Mouse (Mus musculus): ENCODE measurements at regions not wholly inside any gene's neighbourhood (a gene's known extent, or its start where the extent isn't known, plus 50 kb on each side); places are given as distances from the start of the nearest gene placed in this dataset.

DNA sequence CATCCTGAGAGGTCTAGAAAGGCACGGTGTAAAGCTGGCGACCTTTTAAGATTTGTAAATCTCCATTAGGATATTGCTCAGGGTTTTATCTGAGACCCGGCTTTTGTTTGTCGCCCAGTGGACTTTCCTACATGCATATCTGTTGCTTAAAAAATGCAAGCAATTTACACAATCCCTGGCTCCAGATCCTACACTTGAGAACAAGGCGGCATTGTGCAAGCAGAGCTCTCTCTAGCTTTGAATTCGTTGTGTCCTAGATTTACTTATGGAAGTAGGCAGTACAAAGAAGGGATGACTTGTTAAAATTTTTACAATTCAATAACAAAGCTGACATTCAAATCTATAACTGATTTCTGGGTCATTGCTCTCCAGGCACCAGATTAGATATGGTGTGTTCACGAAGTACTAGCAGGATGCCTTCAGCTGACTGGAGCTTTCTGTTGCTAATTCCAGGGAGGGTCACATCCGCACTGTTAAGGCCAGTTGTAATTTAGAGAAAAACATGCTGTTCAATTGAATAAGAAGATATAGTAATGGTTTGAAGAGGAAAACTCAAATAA lies 62.2 kb upstream of the Teddm2 start:
- no peak for DNase-seq (ENCODE audit: low spot score)

DNA sequence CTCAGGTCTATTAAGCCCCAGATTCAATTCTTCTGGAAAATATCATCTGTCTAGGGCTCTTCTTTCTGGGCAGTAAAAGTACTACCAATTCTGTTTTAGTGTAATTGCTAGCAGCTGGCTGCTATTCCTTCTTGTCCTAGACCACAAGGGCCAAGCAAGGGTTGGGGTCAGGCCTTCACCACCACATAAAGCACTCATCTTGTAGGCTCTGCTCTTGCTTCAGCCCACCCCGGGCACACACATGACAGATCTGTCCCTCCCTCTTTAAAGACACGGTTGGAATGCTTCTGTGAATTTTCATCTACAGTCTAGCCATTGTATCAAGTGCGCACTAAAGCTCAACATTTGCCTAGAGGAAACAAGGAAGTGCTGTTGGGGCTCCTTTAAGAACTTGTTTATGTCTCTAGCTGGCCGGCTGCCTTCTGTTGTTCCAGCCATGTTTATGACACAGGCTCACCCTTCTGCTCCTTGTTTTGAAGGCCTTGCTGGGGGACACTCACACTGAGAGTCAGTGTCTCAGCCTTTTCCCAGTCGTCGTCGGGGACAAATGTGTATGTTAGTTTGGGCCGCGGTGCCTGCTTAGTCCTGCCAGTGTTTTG lies 63.8 kb upstream of the Teddm2 start:
- no peak for DNase-seq (ENCODE audit: low spot score)

DNA sequence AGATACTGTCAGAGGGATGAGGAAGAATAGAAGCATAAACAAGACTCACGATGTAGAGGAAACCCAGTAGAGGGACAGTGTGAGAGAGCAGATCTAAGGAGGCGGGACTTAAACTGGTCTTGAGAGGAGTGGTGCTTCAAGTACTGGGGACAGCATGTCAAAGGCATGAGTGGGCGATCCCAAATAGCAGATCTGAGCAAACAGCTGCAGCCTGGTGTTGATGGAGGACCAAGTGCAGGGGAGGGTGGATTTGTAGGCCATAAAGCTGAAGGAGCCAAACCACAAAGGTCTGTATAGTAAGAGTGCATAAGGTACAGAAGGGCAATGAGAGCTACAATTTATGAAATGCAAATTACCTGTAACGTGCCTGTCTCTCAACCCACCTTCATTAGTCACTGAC lies 69.4 kb upstream of the Teddm2 start:
- no peak for DNase-seq (ENCODE audit: low spot score)

DNA sequence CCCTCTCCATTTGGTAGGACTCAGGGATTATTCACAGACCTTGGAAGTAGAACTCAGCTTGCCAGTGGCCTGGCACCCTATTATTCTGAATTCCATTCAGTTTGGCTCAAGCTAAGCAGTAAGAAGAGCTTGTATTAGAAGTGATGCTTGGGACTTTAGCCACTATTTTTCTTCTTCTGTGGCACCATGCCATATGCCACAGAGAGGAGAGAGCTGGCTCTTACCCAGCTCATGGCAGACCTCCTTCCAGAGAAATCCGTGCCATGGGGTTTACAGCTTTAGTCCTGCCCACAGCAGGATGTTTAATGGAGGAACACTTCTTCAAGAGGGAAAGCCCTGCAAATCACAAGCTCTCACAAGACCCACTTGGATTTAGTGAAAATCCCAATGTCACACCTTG lies 74.3 kb upstream of the Teddm2 start:
- DNase-seq (ENCODE audit: low spot score) = no peak

DNA sequence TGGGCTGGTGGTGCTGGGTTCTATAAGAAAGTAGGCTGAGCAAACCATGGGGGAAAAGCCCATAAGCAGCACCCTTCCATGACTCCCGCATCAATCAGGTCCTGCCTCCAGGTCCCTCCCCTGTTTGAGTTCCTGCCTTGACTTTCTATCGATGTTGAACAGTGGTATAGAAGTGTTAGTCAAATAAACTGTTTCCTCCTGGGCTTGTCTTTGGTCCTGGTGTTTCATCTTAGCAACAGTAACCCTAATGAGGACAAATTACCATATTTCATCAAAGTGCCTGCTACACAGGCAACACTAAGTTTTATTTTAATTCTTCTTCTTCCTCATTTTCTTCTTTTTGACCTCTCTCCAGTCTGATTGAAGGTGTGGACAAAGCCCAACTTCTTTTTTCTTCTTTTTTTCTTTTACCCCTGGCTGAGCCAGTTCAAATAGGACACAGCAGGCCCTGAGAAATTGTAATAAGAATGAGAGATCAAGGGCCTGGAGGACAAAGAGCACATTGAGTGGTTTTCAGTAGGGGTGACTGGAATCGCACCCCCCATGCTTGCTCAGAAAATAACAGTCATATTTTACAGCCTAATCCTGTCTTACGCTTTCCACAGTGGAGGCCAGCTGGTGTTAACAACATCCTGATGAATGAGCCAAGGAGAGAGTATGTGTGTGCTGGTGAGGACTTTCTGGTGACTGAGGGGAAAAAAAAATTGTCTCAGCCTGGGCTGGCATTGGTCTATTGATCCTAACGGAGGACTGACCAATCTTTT lies 78.1 kb upstream of the Teddm2 start:
- peak; percentile 42 for DNase-seq (ENCODE audit: low spot score)

DNA sequence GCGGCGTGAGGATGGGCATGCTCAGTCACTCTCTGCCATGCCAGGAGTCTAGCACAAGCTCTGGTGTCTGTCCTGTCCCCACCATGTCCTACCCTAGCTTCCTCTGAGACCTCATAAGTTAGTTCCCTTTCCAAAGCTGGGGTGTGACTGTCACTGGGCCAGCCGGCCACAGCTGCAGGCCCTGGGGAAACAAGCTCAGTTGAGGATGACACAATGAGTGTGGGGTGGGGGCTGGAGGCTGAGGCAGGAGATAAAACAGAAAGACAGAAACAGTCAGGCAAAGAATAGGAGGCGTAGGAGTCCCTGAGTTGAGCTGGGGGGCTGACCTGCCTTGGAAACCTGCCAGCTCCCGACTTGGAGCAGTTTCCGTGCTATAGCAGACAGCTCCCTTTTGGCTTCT lies 80.9 kb upstream of the Teddm2 start:
- DNase-seq (ENCODE audit: low spot score) = no peak

DNA sequence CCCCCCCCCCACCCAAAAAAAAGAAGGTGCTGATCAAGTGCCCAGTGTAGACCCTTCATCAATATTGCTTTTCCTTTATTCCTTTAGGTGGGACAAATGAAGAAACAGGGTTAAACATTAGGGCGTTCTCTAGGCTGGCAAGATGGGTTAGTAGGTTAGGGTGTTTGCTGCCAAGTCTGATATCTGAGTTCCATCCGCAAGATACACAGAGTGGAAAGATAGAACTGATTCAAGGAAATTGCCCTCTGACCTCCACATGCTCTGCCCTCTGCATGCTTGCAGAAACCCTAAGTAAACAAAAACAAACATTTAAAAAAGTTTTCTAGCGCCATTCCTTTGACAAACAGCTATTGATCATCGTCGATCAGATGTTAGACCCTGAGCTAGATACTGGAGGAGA lies 85.6 kb upstream of the Teddm2 start:
- DNase-seq (ENCODE audit: low spot score) = no peak

DNA sequence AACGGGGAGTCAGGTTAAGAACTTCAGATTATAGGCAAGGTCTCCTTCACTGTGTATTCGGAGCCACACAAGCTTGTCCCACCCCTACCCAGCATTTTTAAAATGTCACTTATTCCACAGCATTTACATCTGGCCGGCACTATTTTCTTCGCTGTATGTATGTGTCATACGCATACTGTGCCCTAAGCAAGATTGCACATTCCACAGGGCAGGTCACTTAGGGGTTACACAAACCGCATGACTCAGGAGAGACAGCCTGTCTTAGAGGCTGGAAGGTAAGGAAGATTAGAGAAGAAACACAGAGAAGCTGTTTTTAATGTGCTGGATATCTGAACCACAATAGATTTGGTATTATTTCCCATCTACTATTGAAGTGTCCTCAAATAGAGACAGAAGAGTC lies 86.6 kb upstream of the Teddm2 start:
- peak; percentile 37 for DNase-seq (ENCODE audit: low spot score)

DNA sequence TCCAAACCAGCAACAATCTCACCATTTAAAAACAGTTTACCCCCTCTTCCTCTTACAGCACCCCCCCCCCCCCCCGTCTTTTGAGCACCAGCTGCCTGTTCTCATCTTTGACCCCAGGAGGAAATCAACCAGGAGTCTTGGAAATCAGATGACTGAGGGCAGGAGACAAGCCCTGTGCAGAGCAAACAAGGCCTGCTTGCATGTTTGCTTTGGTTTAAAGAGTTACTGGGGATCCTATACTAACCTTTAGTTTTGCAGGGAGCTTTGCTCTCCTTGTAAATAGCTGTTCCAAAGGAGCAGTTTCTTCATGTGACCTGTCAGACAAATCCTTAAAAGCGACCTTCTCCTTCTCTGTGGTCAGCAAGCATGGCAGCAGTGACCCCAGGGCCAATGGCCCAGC lies 88.3 kb upstream of the Teddm2 start:
- no peak for DNase-seq (ENCODE audit: low spot score)

DNA sequence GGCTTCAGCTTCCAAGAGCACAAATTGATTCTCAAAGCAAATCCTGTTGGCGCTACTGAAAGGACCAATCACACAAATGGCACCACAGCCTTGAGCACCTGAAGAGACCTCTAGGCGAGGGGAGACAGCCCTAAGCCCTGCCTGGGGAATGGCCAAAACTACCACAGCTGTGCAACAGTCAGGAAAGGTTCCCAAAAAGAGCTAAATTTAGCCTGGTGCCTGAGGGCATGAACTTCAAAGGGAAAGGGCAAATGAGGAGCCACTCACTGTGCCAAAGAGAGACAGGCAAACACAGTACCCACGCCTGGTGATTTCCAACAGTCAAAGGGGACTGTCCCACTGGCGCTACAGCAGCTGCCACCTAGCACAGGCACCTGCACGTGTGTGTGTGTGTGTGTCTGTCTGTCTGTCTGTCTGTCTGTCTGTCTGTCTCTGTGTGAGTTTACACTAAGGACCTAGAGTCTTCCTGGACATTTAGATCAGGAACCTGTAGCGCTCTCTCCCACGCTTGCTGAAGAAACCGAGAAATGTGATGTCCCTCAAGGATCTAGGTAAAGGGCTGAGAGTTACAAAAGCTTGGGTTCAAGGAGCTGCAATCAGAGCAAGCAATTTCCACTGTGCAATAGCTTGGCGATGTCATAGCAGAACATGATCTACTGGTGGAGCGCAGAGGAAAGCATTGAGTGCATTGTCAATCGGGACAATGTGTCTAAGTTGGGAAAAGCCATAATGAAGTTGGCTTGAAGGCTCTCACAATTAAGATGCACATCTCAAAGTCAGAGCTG lies 90.8 kb upstream of the Teddm2 start:
- DNase-seq (ENCODE audit: low spot score) = no peak

DNA sequence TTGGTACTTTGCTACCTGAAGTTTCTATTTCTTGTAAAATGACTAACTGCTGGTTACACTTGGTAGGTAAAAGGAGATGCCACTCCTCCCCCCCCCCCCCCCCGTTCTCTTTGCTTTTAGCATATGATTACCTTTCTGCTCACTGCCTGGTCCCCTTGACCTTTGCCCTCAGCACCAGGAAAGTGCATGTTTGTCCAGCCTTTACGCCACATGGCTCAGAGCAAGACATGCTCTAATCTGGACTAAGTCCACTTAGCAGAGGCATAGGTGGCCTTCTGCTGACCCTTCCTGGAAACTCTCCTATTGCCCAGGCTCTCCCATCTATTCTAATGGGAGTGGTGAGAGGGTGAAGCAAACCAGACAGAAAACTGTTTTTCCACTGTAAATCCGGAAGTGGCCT lies 92.4 kb upstream of the Teddm2 start:
- no peak for DNase-seq (ENCODE audit: low spot score)

DNA sequence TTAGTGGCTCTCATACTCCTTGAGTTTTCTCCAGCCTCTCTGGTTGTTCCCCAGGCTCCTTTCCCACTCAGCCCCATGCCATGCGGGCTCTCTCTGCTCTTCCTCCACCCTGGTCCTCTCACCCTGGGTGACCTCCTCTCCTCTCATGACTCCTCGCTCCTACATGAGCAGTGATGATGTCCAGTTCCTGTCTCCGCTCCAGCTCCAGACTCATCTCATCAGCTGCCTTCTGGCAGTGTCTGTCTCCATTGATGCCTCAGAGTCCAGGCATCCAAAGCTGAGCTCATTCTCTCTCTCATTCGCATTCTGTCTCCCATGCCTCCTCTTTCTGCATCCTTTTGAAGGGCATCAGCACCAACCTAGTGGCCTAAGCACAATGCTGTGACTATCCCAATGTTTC lies 94.8 kb upstream of the Teddm2 start:
- DNase-seq (ENCODE audit: low spot score) = no peak

DNA sequence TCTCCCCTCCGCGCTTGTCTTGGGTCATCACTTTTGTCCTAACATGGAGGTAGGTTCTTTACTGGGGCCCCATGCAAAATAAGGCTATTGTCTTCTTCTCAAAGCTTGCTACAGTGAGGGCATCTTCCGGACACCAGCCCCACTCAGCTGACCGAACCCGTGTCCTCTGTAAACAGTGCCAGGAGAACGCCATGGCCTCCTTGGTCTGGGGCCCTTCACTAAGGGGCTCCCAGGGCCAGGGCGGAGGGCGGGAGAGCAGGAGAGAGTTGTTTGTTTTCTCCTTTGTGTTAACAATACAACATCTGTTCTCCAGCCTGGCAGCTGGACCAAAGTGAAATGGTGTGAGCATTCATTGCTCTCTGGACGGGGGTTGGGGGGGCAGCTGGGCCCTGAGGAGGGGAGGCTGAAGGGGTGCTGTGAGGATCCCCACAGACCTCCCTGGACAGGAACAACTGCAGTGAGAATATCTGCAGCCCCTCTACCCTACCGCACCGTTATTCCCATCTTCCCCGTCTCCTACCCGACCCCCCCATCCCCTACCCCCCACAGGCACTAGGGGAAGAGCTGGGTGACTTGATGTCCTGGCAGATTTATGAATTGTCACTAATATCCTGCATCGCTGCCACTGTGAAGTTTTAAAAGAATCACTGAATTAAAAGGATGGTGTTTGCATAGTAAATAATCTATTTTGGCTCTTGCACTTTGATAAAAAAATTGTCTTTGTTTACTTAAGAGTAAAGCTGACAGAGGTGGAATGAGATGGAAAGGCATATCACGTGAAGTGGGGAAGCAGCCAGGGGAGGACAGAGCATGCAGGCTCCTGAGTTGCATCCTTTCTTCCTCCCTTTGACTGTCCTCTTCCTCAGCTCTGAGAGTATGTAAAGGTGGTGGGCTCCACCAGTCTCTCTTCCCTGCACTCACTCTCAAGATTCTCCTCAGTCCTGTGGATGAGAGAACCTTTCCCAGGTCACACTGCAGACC lies 97.5 kb upstream of the Teddm2 start:
- no peak for DNase-seq (ENCODE audit: low spot score)

DNA sequence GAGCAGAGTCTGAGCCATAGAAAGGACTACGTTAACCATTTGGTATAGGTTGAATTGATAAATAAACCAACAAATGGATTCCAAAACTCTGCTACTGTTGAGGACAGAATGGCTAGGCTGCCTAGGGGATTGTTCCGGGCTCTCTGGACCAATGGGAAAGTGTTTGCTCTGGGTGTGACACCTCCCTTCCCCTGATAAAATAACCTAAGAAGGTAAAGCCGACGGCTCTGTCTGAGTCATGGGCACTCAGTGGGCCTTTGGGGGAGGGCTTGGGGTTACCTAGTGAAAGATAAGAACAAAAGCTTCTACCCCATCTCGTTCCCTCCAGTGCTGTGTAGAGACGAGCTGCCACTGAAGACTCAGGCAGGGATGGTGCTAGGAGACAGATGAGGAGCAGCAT lies 99.7 kb upstream of the Teddm2 start:
- no peak for DNase-seq (ENCODE audit: low spot score)

DNA sequence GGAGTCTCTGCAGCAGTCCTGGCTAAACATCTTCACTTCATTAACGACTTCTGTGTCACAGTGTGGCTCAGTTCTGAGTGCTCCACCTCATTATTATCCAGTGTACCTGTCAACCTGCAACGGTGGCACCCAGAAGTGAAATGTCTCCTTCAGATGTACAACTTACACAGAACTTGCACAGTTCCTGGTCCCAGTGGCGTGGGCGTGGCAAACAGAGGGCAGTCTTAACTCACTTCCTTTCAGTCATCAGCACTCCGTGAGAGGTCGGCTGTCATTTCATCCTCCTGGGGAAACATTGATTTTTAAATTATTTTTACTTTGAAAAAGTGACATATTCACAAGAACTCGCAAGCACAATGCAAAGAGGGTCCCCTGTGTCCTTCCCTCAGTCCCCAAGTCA lies 103.6 kb upstream of the Teddm2 start:
- no peak for DNase-seq (ENCODE audit: low spot score)

DNA sequence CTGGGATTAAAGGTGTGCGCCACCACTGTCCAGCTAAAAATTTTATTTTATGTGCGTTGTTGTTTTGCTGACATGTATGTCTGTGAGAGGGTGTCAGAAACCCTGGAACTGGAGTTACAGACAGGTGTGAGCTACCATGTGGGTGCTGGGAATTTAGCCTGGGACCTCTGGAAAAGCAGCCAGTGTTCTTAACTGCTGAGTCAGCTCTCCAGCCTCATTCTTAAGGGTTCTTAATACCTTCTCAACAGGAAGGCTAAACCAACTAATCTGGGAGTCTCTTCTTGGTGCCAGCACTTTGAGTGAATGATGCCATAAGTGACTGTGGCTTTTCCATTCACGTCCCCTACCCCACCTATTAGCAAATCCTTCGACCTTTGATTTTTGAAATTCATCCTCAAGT lies 104.6 kb upstream of the Teddm2 start:
- no peak for DNase-seq (ENCODE audit: low spot score)

DNA sequence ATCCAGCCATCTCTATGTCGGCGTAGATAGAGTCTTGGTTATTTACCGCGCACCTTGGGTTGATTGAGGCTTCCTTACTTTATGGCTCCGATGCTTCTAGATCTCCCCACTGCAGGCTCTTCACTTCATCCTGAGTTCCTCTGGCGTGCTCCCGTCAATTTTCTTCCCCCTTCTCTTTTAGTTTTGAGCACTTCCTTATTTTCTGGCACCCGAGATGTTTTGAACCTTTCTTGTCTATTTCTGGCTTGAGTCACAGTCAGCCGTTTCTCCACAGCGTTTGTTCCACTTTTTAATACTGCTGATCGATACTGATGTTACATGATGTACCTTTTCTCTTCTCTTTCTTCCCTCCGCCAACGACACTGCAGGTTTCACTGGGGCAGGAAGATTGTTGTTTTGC lies 106.0 kb upstream of the Teddm2 start:
- no peak for DNase-seq (ENCODE audit: low spot score)

DNA sequence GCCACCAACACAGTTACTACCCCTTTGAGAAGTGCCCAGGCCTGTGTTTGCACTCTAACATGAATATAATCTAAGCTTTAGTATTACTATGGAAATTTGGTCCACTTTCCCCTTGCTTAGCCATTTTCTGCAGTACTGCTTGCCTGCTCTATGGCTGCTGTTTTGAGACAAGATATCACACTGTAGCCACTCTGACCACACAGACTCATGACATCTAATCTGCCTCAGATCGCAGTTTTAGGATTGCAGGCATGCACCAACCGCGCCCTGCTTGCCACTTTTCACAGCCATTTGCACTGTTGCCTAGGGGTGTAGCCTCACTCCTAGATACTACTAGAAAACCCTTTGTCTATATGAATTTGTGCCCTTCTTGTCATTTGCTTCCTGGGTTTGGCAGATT lies 107.4 kb upstream of the Teddm2 start:
- no peak for DNase-seq (ENCODE audit: low spot score)

DNA sequence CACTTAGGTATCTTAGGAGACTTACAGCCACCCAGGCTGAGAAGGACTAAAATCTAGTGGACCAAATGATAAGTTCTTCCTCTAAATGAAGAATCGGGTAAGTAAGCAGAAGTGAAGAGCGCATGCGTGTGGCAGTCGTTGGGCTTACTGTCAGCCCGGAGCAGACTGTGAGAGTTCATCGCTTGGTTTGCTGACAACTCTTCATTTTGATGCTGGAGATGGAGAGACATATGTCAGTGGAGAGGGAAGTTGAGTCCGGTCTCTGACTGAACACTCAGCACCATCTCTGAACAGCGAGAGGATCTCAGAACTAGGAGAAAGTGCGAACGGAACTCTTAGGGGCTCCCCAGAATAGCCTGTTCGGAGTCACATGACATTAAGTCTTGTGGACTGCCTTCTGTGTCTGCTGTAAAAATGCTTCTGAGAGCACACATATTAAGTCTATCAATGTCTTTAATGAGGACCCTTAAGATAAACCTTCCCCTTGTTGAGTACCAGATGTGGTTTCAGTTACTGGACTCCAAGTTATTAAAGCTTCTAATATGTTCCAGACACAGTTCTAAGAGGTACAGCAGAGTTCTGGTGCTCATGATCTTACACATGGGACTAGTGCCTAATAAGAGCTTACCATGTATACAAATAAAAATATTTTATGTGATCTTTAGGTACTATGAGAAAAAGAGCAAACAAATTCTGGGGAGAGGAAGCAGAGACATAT lies 108.7 kb upstream of the Teddm2 start:
- DNase-seq (ENCODE audit: low spot score) = no peak

DNA sequence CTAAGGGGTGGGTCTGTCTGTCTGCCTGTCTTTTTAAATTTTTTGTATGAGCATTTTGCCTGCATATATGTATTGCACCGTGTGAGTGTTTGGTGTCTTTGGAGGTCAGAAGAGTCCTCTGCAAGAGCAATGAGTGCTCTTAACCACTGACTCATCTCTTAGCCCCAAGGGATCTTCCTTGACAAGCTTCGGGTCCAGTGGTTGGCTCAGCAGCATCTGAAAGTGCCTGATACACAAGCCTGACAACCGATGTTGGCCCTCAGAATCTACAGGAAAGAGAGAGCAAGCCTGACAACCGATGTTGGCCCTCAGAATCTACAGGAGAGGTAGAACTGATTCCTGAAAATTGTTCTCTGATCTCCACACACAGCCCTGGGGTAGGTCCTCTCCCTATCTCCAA lies 110.7 kb upstream of the Teddm2 start:
- no peak for DNase-seq (ENCODE audit: low spot score)

DNA sequence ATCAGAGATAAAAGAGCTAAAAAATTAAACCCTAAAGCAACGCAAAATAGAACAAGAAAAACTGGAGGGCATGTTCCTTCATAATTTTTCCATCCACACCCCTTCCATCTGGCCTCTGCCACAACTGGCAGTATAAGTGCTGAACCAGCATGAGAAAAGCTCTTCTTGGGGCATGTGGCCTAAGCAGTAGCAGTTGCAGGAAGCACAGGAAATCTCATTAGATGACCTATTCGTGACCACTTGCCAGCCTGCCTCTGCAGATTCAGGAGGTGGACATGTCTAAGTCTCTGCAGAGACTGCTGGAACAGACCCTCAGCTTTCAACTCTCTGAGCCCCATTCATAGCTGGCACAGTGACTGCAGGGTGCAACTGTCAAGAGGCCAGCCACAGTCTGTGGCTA lies 116.5 kb upstream of the Teddm2 start:
- no peak for DNase-seq (ENCODE audit: low spot score)

All from embryo, embryonic 10 days (tissue).